Mouse (Mus musculus) naive thymus-derived CD4-positive, alpha-beta T cell, adult 2 months (primary cell): ENCODE measurements around the gene Krba1.

Experiments used
- DNase-seq: peaks from one replicate; pipeline ENCODE4 v3.0.0-alpha.2; 2011; ENCODE audit warnings: low read depth

The Krba1 gene

DNA sequence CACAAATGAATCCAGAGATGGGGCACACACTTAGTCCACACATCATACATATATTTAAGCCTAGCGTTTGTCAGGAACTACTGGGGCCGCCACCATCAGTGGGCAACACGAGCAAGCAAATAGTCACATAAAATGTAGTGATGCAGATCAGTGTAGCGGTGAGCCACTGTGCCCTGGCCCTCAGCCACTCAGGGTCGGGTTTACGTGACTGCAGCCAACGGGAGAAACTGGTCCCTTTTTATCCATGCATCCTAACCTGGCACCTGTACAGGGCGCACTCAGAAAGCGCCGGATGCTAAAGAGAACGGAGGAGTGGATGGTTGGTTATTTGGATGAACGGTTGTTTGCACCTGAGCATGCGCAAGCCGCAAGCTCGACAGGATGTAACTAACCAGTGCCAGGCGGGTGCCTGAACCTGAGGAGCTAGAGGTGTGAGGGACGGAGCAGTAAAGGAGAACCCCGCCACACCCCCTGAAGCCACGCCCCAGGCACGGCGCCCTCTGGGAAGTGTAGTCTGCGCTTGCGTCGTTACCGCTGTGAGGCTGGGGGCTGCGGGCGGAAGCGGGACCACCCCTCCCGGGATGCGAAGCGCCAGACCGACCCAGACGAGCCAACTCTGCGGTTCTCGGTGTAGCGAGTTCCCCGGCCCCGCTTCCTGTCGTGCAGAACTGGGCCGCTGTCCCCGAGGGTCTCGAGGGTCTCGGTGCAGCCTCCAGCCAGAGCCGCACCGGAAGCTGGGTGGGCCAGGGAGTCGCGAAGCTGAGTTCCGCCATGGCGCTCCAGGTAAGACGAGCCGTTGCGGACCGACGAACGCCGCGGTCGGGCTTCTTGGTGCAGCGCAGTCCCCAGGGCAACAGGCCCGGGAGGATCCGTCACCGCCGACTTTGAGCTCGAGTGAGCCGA is at the start of gene Krba1:
TSS of gene Krba1 (plus strand) at position 482 of the 903 bp plus-strand sequence.
- peak; percentile 92 for DNase-seq

DNA sequence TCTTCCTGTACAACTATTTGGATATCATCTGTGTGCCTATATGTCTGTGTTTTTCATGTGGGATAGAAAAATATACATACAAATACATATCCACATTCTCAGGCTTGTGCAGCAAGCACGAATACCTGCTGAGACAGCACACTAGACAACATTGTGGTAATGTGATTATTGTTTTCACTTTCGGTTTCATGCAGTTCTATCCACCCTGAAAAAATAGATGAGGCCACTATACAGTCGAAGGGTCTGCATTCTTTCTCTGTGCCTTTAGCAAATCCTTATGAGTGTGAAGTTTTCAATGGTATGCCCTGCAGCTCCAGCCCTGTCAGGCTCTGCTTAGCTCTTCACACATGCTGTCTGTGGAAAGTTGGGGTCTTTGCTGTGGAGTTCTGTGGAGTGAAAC is 36.5 kb upstream of the Krba1 start:
- peak; percentile 35 for DNase-seq

DNA sequence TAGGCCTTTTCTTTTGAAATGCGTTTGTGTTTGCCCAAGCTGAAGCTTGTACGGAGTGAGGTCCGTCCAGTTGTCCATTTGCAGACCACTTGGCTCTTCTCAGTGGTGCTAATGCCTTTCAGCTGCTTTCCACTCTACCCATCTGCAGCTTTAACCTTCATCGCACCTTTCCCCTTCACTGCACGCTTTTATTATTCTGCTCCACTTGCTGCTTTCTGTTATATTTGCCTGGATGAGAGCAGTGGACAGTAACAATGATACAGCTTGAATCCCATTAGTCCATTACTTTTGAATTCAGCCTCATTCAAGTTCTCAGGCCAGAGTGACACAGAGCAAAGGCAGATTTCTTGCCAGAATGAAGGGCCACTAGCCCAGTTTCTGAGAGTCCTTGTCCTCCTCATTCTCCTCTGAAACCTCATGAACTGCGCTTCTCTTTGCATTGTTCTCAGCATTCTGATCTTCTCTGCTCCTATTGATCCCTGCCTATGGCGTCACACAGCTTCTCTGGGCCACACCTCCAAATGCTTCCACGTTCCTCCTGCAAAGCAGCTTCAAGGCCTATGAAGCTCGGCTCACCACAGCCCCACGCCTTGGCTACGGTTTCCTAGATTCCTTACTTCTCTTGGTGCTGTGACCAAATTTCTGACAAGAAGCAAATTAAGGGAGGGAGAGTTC is 28.9 kb upstream of the Krba1 start:
- no peak for DNase-seq

DNA sequence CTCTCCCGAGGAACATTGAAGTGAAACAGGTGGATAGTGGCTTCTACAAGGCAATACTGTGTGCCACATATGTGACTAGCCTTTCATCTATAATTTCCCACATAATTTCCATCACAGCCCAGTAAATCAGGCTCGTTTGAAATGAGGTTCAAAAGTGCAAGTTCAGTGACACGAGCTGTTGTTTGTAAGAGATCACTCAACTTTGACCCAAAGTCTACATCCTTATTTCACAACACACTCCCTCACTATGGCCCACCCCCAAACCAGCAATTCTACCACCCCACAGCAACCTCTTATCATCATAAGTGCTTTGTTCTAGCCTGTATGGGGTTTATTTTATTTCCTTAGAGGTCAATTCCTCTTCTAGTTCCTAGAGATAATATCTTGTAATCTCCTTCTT is 7.2 kb upstream of the Krba1 start:
- no peak for DNase-seq

DNA sequence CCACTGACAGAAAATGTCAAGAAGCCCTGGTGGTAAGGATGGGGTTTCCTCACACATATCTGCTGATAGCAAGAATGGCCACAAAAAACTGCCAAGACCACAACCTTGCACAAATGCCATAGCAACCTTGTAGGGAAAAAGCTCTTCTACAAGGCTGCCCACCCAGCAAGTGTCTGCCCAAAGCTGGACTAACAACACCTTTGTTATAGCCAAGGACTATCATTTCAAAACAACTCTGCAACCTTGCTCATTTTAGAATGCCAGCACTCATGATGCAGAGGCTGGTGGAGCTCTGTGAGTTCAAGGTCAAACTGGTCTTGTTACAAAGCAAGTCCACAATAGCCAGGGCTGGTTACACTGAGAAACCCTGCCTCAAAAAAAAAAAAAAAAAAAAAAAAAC is 1.6 kb upstream of the Krba1 start:
- no peak for DNase-seq

DNA sequence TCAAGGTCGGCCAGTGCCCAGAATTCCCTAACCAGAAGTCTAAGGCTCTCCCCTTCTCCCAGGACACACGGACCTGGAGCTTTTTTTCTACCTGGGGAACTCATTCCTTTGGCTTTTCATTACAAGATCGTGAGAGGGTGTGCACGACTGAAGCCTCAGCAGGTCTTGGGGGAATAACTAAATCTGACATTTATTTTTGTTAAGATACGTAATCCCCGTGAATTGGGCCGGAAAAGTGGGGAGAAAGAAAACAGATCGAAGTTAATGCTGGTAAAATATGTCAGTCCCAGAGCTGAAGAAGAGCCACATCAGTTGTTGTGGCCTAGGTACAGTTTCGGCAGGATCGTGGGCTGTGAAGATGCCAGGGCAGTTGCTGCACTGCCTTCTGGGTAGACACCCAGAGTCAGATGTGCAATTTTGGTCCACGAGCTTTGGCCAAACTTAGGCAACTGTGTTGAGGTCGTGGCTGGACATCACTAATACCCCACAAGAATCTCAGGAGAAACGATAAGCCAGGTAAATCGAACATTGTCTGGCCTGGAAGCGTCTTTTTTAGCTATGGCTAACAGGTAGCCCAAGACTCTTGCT is 716 bp downstream of the Krba1 start:
- DNase-seq, result no peak

DNA sequence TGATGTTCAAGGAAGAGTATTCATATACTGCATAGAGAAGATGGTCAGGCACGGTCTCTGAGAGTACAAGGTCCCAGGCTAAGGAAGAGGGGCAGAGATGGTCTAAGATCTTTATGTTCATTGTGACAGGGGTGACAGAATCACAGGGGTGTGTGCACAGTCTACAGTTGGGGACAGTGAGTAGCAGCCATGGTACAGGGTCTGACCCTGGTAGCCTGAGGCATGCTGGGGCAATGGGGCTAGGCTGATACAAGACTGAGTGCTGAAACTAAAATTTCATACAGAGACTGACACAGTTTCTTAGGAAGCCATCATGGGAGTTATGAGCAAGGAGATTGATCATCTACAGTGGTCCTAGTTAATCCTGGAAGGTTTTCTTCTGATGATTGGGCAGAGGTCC is 1.3 kb downstream of the Krba1 start:
- no peak for DNase-seq

DNA sequence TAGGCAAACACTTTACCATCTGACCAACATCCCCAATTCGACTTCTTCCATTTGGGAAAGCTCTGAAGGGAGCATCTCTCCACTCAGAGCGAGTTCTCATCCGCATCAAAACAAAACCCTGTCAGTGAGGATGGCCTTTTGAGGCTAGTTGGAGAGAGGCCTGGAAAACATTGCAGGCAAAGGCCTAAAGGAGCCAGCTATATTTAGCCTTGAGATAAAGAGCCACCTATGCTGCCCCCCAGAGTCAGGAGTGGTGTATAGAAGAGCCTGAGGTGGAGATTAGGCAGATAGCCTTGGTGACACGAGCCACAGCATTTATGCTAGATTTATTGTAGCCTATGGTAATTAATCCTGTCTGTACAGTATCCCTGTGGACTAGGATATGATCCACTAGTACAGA is 1.9 kb downstream of the Krba1 start:
- peak; percentile 46 for DNase-seq

DNA sequence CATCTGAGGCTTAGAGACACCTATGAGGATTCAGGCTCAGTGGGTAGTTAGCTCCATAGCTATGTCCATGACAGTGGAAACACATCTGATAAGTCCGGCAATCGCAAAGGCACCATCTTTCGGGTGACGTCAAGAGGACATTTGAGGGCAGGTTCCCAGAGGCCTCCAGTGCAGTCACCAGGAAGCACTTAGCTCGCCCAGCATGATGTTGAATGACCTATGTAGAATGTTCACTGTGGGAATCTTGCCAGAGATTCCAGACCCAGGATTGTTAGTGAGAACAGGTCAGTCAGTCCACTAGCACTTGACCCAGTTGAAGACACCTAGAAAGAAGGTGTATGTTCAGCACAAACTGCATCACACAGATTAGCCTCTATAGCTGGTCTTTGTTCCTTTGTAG is 4.5 kb downstream of the Krba1 start:
- no peak for DNase-seq

DNA sequence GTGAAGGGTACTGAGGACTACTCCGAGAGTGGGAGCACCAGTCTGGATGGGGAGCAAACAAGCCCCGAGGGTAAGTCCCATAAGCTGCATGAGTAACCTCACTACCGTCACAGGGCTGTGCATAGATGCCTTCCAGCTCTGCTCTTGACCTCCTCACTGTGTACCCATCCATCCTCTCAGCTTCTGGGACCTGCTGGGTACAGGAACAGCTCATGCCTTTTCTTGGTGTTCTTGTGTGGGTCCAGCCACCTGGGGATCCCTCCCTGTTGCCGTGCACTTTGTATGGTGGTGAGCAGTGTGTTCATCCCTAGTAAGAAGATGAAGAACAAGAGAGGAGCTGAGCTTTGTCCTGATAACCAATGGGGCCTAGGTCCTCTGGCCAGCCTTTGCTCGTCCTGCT is 8.7 kb downstream of the Krba1 start:
- DNase-seq, result no peak

DNA sequence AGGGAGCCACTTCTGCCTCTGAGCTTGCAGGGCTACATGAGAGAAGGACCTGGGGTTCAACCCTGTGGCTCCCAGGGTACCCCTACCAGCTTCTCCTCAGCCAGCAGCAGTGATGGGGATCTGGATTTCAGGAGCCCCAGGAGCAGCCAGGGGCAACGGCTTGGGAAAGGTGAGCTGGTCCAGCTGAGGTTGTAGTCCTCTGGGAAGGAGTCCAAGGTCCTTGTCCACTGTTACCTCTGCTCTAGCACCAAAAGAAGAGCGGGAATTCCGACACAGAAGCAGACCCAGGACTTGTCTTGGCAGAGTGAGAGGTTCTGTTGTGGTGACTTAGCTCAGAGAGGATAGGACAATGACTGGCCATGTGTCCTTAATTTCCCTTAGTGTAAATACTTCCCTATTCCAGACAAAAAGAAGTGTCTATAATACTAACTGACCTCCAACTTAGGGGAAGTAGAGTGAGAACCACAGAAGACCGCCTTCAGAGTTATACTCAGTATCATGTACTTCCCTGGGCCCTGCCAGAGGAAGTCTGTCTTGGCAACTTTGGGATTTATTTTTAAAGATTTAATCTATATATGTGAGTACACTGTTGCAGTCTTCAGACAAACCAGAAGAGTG is 14.4 kb downstream of the Krba1 start:
- no peak for DNase-seq

DNA sequence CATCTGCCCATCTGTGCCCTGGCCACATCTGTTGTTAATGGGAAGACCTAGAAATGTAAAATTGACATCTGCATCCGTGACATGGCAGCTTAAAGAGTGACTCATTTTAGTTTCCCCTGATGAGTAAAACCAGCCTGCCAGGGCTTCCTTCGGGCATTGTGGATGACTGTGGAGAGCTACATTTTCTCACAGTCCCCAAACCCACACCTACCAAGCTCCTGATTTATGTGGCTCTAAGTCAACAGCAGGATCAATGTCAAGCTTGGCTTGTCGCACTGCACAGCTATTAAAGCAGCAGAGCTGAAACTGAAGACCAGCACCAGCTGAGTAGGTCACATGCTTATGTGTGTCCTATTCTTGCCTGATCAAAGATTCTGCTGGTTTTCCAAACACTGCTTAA is 15.2 kb downstream of the Krba1 start:
- no peak for DNase-seq

DNA sequence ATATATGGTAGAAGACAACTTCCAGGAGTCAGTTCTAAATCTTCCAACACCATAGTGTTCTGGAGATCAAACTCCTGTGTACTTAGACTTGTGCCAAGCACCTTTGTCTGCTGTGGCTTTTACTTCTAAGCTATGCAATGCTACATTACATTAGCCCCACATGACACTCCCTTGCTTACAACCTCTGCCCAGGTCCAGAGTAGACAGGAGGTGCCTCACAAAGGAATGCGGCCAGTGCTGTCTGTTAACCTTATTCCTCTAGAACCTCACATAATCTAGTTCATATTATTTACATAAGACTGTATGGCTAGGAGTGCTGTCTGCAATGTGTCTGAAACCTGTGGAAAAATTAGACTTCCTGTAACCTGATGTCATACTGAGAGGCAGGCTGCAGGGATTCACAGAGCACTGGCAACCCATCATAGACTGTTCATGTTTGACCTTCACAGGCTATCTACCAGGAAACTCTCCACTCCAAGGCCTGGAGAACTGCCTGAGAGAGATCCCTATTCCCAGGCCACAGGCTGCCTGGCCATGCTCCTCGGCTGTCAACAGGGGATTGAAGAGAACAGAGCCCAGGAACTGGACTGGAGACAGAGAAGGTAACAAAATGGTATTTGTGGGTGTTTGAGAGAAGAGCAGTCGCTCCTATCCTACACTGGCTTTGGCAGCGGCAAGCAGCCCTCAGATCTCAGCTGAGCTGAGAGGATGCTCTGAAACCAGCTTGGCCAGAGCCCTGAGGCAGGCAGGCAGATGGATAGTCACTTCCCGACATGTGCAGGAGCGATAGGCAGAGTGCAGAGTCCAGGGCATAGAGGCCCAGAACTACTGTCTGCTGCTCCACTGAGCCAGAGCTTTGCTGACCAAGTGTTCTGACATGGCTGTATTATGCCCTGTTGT is 16.1 kb downstream of the Krba1 start:
- no peak for DNase-seq

DNA sequence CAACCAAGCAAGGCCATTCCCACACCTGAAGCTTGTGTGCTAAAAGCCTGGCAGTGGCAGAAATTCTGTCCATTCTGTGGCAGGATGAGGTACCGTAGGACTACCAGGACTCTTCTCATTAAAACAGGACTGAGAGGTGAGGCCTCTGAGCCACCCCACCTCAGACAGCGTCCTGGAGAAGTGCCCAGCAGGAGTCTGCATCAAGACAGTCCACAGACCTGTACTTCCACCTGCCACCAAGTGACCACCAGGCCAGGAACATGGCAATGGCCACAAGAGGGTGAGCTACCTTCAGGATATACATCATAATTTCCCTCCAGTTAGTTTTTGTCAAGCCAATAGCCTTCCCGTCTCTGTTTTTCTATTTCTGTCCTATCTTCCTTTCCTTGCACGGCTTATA is 16.8 kb downstream of the Krba1 start:
- DNase-seq, result no peak

DNA sequence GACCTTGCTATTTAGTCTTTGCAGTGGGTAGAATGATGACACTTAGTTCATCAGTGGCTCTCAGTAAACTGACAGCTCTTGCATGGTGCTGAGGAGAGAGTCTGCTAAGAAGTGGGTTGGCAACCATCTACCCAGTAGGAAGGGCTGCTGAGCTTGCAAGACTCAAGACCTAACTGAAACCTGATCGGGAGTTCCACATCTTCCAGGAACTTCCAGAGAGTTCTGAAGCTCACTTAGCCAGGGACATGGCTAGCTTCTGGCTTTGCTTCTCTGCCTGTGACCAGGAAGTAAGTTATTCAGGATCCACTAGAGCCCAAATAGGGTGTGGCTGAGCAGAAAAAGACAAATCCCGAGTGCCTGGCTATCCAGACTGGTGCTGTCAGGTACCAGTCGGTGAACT is 17.3 kb downstream of the Krba1 start:
- DNase-seq, result no peak

DNA sequence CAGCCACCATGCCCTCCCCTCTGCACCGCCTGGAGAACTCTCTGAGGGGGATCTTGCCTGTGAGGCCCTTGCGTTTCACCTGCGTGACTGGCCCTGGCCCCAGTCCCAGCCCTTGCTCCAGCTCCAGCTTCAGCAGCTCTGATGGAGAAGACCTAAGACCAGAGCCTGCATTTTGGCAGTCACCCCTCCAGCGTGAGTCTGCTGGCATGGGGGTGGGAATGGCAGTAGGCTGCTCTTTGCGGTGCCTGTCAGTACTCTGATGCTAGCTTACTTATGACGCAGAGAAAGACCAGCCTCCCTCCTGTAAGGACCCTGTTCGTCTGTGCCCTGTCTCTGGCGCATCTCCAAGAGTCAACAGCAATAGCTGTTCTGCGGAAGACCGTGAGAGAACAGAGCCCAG is 17.7 kb downstream of the Krba1 start:
- DNase-seq, result no peak

DNA sequence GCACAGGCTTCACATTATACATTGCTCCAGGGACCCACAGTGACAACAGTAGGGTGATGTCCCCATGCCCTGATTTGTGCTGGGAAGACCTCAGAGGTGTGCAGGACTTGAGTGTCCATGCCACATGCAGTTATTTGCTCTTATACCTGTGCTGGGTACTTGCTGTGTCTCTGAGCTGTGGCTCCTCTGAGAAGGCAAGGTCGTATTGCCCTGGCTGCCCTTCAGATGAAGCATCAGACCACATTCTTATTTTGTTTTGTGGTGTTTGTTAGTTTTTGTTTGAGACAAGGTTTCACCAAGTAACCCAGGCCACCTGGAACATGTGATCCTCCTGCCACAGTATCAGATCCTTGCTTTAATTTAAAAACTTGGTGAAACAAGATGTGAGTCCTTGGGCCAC is 19.5 kb downstream of the Krba1 start:
- DNase-seq, result no peak

DNA sequence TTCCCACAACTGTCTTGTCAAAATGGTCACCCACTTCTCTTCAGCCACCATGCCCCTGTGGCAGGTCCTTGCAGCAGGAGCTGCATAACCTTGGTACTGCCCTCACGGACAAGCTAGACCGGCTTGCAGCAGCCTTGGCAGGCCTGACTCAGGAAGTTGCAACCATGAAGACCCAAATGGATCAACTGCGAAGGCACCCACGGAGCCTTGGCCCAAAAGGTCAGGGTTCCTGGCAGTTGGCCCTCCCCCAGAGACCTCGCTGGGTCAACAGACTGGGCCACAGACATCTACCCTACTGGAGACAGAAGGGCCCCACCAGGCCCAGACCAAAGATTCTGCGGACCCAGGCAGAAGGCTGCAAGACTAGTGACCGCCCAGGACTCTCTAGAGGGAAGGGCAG is 20.2 kb downstream of the Krba1 start:
- DNase-seq, result no peak

DNA sequence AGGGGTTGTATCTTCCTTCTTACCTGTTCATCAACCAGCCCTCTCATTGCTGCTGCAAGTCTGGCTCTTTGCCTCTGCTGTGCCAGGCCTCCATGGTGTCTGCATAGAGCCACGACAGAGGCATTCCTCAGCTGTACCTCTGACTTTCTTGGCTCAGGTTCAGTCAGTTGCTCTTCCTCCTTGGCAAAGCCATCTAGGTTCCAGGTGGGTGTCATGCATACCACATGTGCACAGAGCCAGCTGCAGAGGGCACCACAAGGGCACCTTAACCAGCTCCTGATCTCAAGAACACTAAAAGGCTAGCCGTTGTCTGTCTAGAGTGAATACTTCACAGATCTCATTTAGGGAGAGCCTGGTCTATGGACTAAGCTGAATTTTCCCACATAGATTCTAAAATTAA is 21.1 kb downstream of the Krba1 start:
- no peak for DNase-seq

DNA sequence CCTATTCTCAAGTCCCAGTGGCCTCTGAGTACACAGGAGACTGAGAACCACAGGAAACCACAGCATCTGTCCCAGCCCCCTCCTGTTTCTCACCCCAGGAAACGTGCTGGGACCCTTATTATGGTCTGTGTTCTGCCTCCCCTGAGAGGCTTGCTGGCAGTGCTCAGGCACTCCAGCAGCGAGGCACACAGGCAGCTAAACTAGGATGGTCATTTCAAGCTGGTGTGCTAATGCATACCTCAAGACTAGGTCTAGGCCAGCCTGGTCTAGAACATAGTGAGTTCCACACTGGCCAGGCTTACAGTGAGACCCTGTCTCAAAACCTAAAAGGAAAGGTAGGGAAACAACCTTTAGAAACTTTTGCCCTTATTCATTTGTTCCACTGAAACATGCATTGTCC is 25.3 kb downstream of the Krba1 start:
- no peak for DNase-seq

DNA sequence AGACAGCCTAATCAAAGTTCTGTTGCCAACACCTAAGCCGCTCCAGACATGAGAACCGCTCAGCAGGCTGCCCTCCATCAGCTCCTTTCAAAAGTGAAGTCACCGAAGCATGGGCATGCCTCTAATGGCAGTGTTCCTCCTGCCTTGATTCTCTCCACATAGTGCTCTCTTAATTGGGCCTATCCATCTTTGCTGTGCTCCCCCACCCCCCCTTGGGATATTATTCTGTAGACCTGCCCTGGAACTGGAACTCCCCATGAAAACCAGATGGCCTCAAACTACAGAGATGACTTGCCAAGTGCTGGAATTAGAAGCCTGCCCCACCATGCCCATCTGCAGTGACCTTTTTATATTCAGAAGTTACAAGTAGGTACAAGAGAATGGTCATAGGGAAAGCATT is 27.9 kb downstream of the Krba1 start:
- no peak for DNase-seq

DNA sequence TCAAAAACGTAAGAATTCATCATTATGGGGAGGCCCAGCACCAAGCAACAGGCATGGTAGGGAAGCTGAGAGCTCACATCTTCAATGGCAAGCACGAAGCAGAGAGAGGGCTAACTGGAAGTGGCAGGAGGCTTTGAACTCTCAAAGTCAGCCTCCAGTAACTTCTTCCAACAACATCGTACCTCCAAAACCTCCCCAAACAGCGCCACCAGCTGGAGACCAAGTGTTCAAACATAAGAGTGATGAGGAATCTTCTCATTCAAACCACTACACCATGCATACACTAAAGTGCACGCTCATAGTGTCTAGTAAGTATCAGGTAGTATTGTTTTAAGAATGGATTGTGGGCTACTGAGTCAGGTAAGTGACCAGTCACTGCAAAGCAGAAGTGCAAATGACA is 28.7 kb downstream of the Krba1 start:
- no peak for DNase-seq
